Mouse (Mus musculus): ENCODE measurements around the gene Ccdc92b.

DNA sequence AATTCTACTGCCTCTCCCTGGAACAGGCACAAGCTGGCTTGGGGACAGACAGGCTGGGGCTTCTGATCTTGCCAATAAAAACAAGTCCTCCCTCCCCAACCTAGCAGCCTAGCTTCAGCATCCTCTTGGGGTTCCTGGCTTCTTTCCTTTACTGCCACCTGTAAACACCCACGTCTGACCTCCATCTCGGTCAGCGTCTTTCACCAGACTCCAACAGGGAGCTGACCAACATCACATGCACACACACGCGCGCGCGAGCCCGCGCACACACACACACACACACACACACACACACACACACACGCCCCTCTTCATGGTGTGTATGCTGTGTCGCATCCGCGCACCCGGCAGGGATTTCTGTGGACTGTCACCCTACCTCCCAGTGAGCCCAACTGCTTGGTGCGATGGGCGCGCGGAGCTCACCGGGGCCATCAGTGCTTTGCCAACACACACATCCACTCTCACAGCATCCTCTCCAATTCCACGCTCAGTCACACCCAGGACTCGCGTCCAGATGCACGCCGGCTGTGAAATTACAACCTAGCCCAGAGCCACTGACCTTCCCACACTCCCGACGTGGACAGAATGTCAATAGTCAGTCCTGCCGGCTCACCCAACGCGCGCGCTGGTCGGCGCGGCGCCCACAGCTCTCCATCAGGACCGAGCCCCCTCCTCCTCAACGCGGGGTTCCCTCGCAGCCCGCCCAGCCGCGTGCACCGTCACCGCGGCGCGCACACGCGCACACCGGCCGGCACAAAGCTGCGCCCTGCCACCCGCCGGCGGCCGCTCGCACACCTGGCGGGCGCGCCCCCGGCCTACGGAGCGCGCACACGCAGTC, 29.8 kb upstream of the Ccdc92b start:
- peak; percentile 66 for TF ChIP-seq POLR2A (IDR thresholded peaks at IDR 0.05; ENCODE audit: borderline replicate concordance, extremely low read depth, insufficient read depth, insufficient read length, poor library complexity, severe bottlenecking)
- TF ChIP-seq CTCF (IDR thresholded peaks at IDR 0.05; ENCODE audit: borderline replicate concordance, extremely low read depth, insufficient read depth, insufficient read length), result no peak
